Mouse (Mus musculus) pancreas, adult 10 weeks (tissue): ENCODE results near the gene Esm1. TPM values are rescaled to one million over a fixed set of nuclear protein-coding genes. Genes with fewer than 3 reads are reported as not detected.

Source experiments
- polyA plus RNA-seq: library from polyadenylated mRNA; stranded (reverse); fragments of 350-450 nt; fragmentation: Illumina TruSeq; extraction: RNeasy Lipid Tissue Mini Kit (QIAGEN cat#74804); gene quantifications from one replicate; pipeline ENCODE4 v1.2.3, GENCODE M21; 2015; ENCODE audit warnings: low read depth, low replicate concordance; ENCODE audit not compliant: insufficient read depth

Gene Esm1
- 8.4 TPM for polyA plus RNA-seq

DNA sequence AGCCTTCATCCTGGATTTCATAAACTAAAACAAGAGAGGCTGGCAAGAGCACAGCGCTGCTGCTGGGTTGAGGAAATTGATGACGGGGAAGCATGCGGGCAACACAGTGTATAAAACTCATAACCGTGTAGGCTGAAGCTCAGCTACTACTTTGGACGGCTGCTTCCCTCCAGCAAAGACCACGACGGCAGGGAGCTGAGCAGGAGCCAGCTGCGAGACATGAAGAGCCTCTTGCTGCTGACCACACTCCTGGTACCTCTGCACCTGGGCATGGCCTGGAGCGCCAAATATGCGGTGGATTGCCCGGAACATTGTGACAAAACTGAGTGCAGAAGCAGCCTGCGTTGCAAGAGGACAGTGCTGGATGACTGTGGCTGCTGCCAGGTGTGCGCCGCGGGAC is at the start of gene Esm1:
Gene Esm1, plus strand, starts transcription at position 36 of the 400 bp plus-strand sequence.

DNA sequence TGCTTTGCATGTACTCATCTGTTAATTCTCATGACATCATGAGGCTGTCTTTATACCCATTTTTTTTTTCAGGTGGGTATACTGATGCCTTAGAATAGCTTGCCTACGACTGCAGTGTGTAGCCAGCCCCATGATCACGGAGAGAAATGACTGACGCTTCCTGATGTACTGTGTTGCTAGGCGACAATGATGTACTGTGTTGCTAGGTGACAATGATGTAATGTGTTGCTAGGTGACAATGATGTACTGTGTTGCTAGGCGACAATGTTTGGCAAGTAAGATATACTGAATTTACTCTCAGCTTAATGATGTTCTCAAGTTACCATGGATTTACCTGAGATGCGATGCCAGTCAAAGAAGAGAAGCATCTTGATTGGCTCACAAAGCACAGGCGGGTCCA is 16.4 kb downstream of the Esm1 start, which contains the start of gene Gzmk:
Gene Gzmk, minus strand, starts transcription at position 98 of the 400 bp plus-strand sequence.

Other genes starting within 250 kb of the Esm1 start
- not detected for gene Ccno, start 221.9 kb upstream of the Esm1 start, polyA plus RNA-seq
- gene Mcidas, start 215.8 kb upstream of the Esm1 start, polyA plus RNA-seq = not detected
- not detected for gene Cdc20b, start 174.5 kb upstream of the Esm1 start, polyA plus RNA-seq
- 12.5 TPM for gene Gpx8, start 163.2 kb upstream of the Esm1 start, polyA plus RNA-seq
- gene Gzma, start 108.7 kb upstream of the Esm1 start, polyA plus RNA-seq = not detected
- not detected for gene Gzmk, start 16.2 kb downstream of the Esm1 start, polyA plus RNA-seq
- gene BC067074, start 83.5 kb downstream of the Esm1 start, polyA plus RNA-seq = 1.0 TPM